Mouse (Mus musculus) heart, adult 11 months (tissue): ENCODE data around the gene 4930469K13Rik.

Experiments
- DNase-seq: peaks from one replicate; pipeline ENCODE4 v3.0.0; 2022

Gene 4930469K13Rik

GRCm38 (mm10) chr11:33932386-33933111 lies 165.8 kb downstream of the 4930469K13Rik start:
- DNase-seq, result no peak

- DNase-seq, result peak; percentile 91
Observed at GRCm38 (mm10) chr11:33931836-33932385, 166.4 kb downstream of the 4930469K13Rik start.

- peak; percentile 89 for DNase-seq
Observed at GRCm38 (mm10) chr11:33929412-33929811, 168.9 kb downstream of the 4930469K13Rik start.

GRCm38 (mm10) chr11:33928658-33929057 lies 169.7 kb downstream of the 4930469K13Rik start:
- no peak for DNase-seq

- DNase-seq, result no peak
Observed at GRCm38 (mm10) chr11:33927836-33928235, 170.5 kb downstream of the 4930469K13Rik start.

- no peak for DNase-seq
Observed at GRCm38 (mm10) chr11:33927321-33927720, 171.0 kb downstream of the 4930469K13Rik start.

- no peak for DNase-seq
Observed at GRCm38 (mm10) chr11:33926551-33926950, 171.8 kb downstream of the 4930469K13Rik start.

GRCm38 (mm10) chr11:33925778-33926177 lies 172.6 kb downstream of the 4930469K13Rik start:
- DNase-seq, result no peak
